Mouse (Mus musculus) erythroblast, adult 5-6 weeks (primary cell): ENCODE measurements around the gene Reep6. TPM values are rescaled to one million over a fixed set of nuclear protein-coding genes. Genes with fewer than 3 reads are reported as not detected.
A peak's percentile ranks its signal among the peaks of the same experiment; 100 is the strongest.
"Not testable (repeated sequence)": the region's sequence is repeated elsewhere in the genome, so short reads cannot be mapped to it uniquely, and the experiment has no call there.

Experiments
- ATAC-seq: replicated peaks from 2 replicates; pipeline ENCODE4 v1.8.0; 2016; ENCODE audit warnings: moderate number of reproducible peaks, mild to moderate bottlenecking, moderate TSS enrichment, inconsistent platforms; ENCODE audit not compliant: poor library complexity, low FRiP score, severe bottlenecking
- total RNA-seq, 2 experiments: library from RNA; stranded (forward) in 1 of 2; stranded (reverse) in 1 of 2; fragments of 150-400 nt in 1 of 2; fragments of 200-764, 138-1000 nt in 1 of 2; gene quantifications; 2 replicates each; pipeline versions ENCODE4 v1.2.3 to v1.2.4; 2015 to 2017; ENCODE audit warnings: low replicate concordance in 2 of 2

Gene Reep6
- total RNA-seq, 2 experiments from 2014 or later = 2.0 to 6.0 TPM

- ATAC-seq = peak; percentile 60
Observed at GRCm38 (mm10) chr10:80323261-80324119, 6.3 kb upstream of the Reep6 start.

GRCm38 (mm10) chr10:80324120-80325037 lies 5.4 kb upstream of the Reep6 start:
- no peak for ATAC-seq

- ATAC-seq = no peak
Observed at GRCm38 (mm10) chr10:80325045-80325444, 4.7 kb upstream of the Reep6 start.

GRCm38 (mm10) chr10:80330084-80330483 lies 331 bp downstream of the Reep6 start:
- ATAC-seq = 0 out of 2 replicates have a peak, but pooled peaks have one; percentile 0

GRCm38 (mm10) chr10:80330888-80331287 lies 1.1 kb downstream of the Reep6 start:
- ATAC-seq = no peak

- peak; percentile 78 for ATAC-seq
Observed at GRCm38 (mm10) chr10:80331636-80332524, 2.1 kb downstream of the Reep6 start.

- ATAC-seq = no peak
Observed at GRCm38 (mm10) chr10:80332525-80332989, 2.8 kb downstream of the Reep6 start.

- no peak for ATAC-seq
Observed at GRCm38 (mm10) chr10:80336263-80336662, 6.5 kb downstream of the Reep6 start.

- ATAC-seq = peak; percentile 58
Observed at GRCm38 (mm10) chr10:80339941-80340750, 10.4 kb downstream of the Reep6 start.

- ATAC-seq = no peak
Observed at GRCm38 (mm10) chr10:80341026-80341425, 11.3 kb downstream of the Reep6 start.

- ATAC-seq = no peak
Observed at GRCm38 (mm10) chr10:80341491-80342304, 11.9 kb downstream of the Reep6 start.

GRCm38 (mm10) chr10:80342305-80342748 lies 12.6 kb downstream of the Reep6 start:
- ATAC-seq = no peak

GRCm38 (mm10) chr10:80342749-80343424 lies 13.1 kb downstream of the Reep6 start:
- peak; percentile 28; the same call in 1 of the 2 replicates for ATAC-seq

- peak; percentile 8; the same call in 1 of the 2 replicates for ATAC-seq
Observed at GRCm38 (mm10) chr10:80343425-80343895, 13.7 kb downstream of the Reep6 start.

- ATAC-seq = peak; percentile 63
Observed at GRCm38 (mm10) chr10:80344131-80344661, 14.4 kb downstream of the Reep6 start.

GRCm38 (mm10) chr10:80345122-80345521 lies 15.4 kb downstream of the Reep6 start:
- peak; percentile 41 for ATAC-seq

GRCm38 (mm10) chr10:80345929-80346328 lies 16.2 kb downstream of the Reep6 start:
- ATAC-seq = not testable (repeated sequence)
